Comparison of ENCODE assay signal across 7 mouse cellular contexts in the genomic region with DNA sequence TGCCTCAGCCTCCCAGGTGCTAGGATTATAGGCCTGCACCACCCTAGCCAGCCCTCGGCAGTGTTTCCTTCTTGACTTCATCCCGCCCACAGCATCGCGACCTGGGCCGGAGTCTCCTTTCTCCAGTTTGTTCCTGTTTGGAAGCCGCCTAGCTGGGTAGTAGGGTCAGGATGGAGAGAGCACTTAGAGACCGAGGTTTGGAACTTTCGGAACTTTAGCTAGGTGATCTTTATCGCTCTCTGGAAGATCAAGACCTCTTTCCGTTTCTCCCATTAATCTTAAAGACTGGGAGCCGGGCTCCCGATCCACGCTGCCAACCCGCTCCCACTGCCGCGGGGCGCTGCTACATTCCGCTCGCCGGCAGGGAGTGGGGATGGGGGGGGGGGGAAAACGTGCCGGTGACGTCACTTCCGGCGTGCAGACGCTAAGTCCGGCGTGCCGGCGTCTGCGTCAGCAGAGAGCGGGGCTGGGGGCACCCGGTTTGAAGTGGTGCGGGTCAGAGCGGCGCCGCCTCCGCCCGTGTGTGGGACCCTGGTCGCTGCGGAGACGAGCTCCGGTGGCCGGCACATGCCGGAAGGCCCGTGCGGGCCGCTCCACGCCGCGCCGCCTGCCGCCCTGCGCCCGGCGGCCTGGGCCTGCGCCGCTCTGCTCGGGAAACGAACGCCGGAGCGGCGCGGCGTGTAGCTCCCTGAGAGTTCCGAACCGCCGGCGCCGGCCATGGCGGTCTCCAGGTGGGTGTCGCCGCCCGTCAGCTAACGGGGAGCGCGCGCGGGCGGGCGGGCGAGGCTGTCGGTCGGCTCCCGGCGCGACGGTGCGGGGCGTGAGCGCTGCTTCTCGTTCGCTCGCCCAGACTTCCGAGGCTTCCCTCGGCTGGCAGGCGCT. TPM values are rescaled to one million over a fixed set of nuclear protein-coding genes. Genes with fewer than 3 reads are reported as not detected.
DNase-seq lines count a peak whose midpoint lies in the region; ATAC-seq and TF ChIP-seq lines count a peak whose summit lies in the region.

A gene (plus strand): TSS at position 409 of the 882 bp plus-strand sequence.

- H3K36me3 ChIP-seq in intestine, postnatal 0 days (ENCODE audit: control insufficient read depth, insufficient read depth), result no peaks in the 10 kb centered on the region
- no peaks in the 10 kb centered on the region for H3K36me3 ChIP-seq in limb, embryonic 11.5 days (ENCODE audit: control insufficient read depth, insufficient read depth, low read length)
- no peaks in the 10 kb centered on the region for H3K36me3 ChIP-seq in midbrain, embryonic 14.5 days (ENCODE audit: control insufficient read depth, insufficient read depth, low read length)
- H3K36me3 ChIP-seq in spleen, adult 2 months (ENCODE audit: control insufficient read depth, insufficient read depth, low read length), result no peaks in the 10 kb centered on the region

- H3K9ac ChIP-seq in intestine, postnatal 0 days (ENCODE audit: low read depth, low read length), result peak within 1 kb of the TSS; percentile 98
- peak within 1 kb of the TSS; percentile 91 for H3K9ac ChIP-seq in limb, embryonic 11.5 days (ENCODE audit: low read length)
- H3K9ac ChIP-seq in midbrain, embryonic 14.5 days (replicated peaks; ENCODE audit: low read length), result peak within 1 kb of the TSS; percentile 84

- peak; percentile 94 for ATAC-seq in intestine, postnatal 0 days
- peak; percentile 94 for ATAC-seq in limb, embryonic 11.5 days (ENCODE audit: insufficient number of reproducible peaks, low FRiP score, low TSS enrichment, low read depth)
- ATAC-seq in midbrain, embryonic 14.5 days (ENCODE audit: low FRiP score, low TSS enrichment), result peak; percentile 99

- peak within 1 kb of the TSS; percentile 98 for H3K27ac ChIP-seq in intestine, postnatal 0 days (ENCODE audit: low read depth, low read length)
- peak within 1 kb of the TSS; percentile 84 for H3K27ac ChIP-seq in limb, embryonic 11.5 days (replicated peaks; ENCODE audit: low read depth, low read length)
- peak within 1 kb of the TSS; percentile 91 for H3K27ac ChIP-seq in midbrain, embryonic 14.5 days (replicated peaks; ENCODE audit: low read depth, low read length)
- H3K27ac ChIP-seq in spleen, adult 2 months (ENCODE audit: insufficient read depth, low read length), result peak within 1 kb of the TSS; percentile 94

- H3K4me3 ChIP-seq in intestine, postnatal 0 days (ENCODE audit: low read depth, low read length), result peak within 1 kb of the TSS; percentile 96
- H3K4me3 ChIP-seq in limb, embryonic 11.5 days (ENCODE audit: low read depth, low read length), result peak within 1 kb of the TSS; percentile 83
- peak within 1 kb of the TSS; percentile 94 for H3K4me3 ChIP-seq in midbrain, embryonic 14.5 days (replicated peaks; ENCODE audit: low read depth, low read length)
- H3K4me3 ChIP-seq in spleen, adult 2 months (ENCODE audit: extremely low read depth, insufficient read depth, insufficient read length), result peak within 1 kb of the TSS; percentile 79

- peak within 1 kb of the TSS; percentile 85 for H3K4me2 ChIP-seq in intestine, postnatal 0 days (replicated peaks; ENCODE audit: low read depth)
- H3K4me2 ChIP-seq in limb, embryonic 11.5 days (ENCODE audit: low read depth, severe bottlenecking), result peak within 1 kb of the TSS; percentile 74
- H3K4me2 ChIP-seq in midbrain, embryonic 14.5 days (ENCODE audit: low read length), result peak within 1 kb of the TSS; percentile 63

- no peak for TF ChIP-seq CTCF in intestine, postnatal 0 days (IDR thresholded peaks at IDR 0.05; ENCODE audit: low read depth)
- TF ChIP-seq CTCF in spleen, adult 2 months (IDR thresholded peaks at IDR 0.05; ENCODE audit: extremely low read depth, insufficient read depth, insufficient read length, insufficient replicate concordance), result no peak

- H3K9me3 ChIP-seq in intestine, postnatal 0 days (ENCODE audit: control insufficient read depth), result no peaks in the 10 kb centered on the region
- no peaks in the 10 kb centered on the region for H3K9me3 ChIP-seq in limb, embryonic 11.5 days (ENCODE audit: control insufficient read depth, low read length)
- no peaks in the 10 kb centered on the region for H3K9me3 ChIP-seq in midbrain, embryonic 14.5 days (ENCODE audit: control insufficient read depth, low read length)

- under 1% methylated on average over 90 of the region's 98 CpGs for WGBS in intestine, postnatal 0 days
- under 1% methylated on average over 96 of the region's 98 CpGs for WGBS in limb, embryonic 11.5 days
- under 1% methylated on average over 92 of the region's 98 CpGs for WGBS in midbrain, embryonic 14.5 days
- under 1% methylated on average over 98 of the region's 98 CpGs for WGBS in spleen, adult 2 months

- no peaks in the 10 kb centered on the region for H3K27me3 ChIP-seq in intestine, postnatal 0 days (replicated peaks; ENCODE audit: control insufficient read depth, insufficient read depth, low read length)
- no peaks in the 10 kb centered on the region for H3K27me3 ChIP-seq in limb, embryonic 11.5 days (ENCODE audit: control insufficient read depth, insufficient read depth, low read length)
- no peaks in the 10 kb centered on the region for H3K27me3 ChIP-seq in midbrain, embryonic 14.5 days (ENCODE audit: control insufficient read depth, insufficient read depth, low read length)
- no peaks in the 10 kb centered on the region for H3K27me3 ChIP-seq in spleen, adult 2 months (ENCODE audit: control insufficient read depth, insufficient read depth, low read length)

- H3K4me1 ChIP-seq in intestine, postnatal 0 days (replicated peaks; ENCODE audit: control insufficient read depth, insufficient read depth, low read length), result 0 out of 2 replicates have a peak, but pooled peaks cover 3% of the 10 kb centered on the region
- 0 out of 2 replicates have a peak, but pooled peaks cover 5% of the 10 kb centered on the region for H3K4me1 ChIP-seq in limb, embryonic 11.5 days (ENCODE audit: control insufficient read depth, insufficient read depth, low read length)
- H3K4me1 ChIP-seq in midbrain, embryonic 14.5 days (ENCODE audit: control insufficient read depth, insufficient read depth, low read length), result peaks cover 8% of the 10 kb centered on the region
- peaks cover 12% of the 10 kb centered on the region for H3K4me1 ChIP-seq in spleen, adult 2 months (ENCODE audit: control insufficient read depth, insufficient read depth, insufficient read length)

- DNase-seq in adrenal gland, postnatal 10 days, result peak; percentile 89
- peak; percentile 95 for DNase-seq in embryo, embryonic 9.5 days (ENCODE audit: extremely low spot score)
- DNase-seq in gastrocnemius, postnatal 4 days (ENCODE audit: low spot score in 2 of 2), result peak; percentile 71 to 82
- peak; percentile 92 for DNase-seq in limb, embryonic 11.5 days (ENCODE audit: low spot score)
- DNase-seq in midbrain, embryonic 14.5 days, result peak; percentile 96
- peak; percentile 73 for DNase-seq in spleen, adult 2 months (ENCODE audit: low read depth in 1 of 2, low spot score in 2 of 2)

- TF ChIP-seq POLR2A in spleen, adult 2 months (IDR thresholded peaks at IDR 0.05; ENCODE audit: low read depth, low read length), result peak; percentile 63; the same call in 1 of the 2 replicates

RNA-seq across cellular contexts. Expression of the gene that starts here (rescaled TPM):
- 10 to 100 TPM; 20.6 to 23.1 TPM for total RNA-seq in adrenal gland, postnatal 10 days (2021)
- 10 to 100 TPM; 10.2 to 11.2 TPM for total RNA-seq in gastrocnemius, postnatal 4 days (2021)
- 3.0 and 3.4 TPM in 2 replicates for polyA plus RNA-seq in intestine, postnatal 0 days (2015; fragmentation: Nextera tagmentation; extraction: Ambion mirVana)
- 15.3 and 17.3 TPM in 2 replicates for polyA plus RNA-seq in limb, embryonic 11.5 days (2014; fragmentation: Nextera tagmentation; extraction: Ambion mirVana)
- polyA plus RNA-seq in midbrain, embryonic 14.5 days (2014; fragmentation: Nextera tagmentation; extraction: Ambion mirVana), result 11.4 and 15.4 TPM in 2 replicates
- 4.0 and 4.1 TPM in 2 replicates for polyA plus RNA-seq in spleen, adult 2 months (2012; rRNA removed)

Comparison
In these comparisons a context has a peak if more than half of its experiments do, and no peak if none do; other contexts are left out.
1. Peak in every context shown above with its lines: DNase-seq, ATAC-seq, H3K4me3 ChIP-seq and H3K27ac ChIP-seq.